Mouse (Mus musculus) layer of hippocampus, adult 6 months (tissue): ENCODE data around the gene Gm11096. TPM values are rescaled to one million over a fixed set of nuclear protein-coding genes. Genes with fewer than 3 reads are reported as not detected.

ENCODE experiments used
- long read RNA-seq, 2 experiments: library from polyadenylated mRNA; unstranded; transcript quantifications; one replicate each; pipeline ENCODE4 v2.0.0; 2019 to 2020
- polyA plus RNA-seq: library from polyadenylated mRNA; unstranded; fragments of <200 nt; fragmentation: Nextera tagmentation; gene quantifications from 2 replicates; pipeline ENCODE4 v1.2.3, GENCODE M21; 2021

The Gm11096 gene
- not detected in 2 replicates for polyA plus RNA-seq
- long read RNA-seq, experiment 1: 0 reads
- long read RNA-seq, experiment 2: 0 reads

DNA sequence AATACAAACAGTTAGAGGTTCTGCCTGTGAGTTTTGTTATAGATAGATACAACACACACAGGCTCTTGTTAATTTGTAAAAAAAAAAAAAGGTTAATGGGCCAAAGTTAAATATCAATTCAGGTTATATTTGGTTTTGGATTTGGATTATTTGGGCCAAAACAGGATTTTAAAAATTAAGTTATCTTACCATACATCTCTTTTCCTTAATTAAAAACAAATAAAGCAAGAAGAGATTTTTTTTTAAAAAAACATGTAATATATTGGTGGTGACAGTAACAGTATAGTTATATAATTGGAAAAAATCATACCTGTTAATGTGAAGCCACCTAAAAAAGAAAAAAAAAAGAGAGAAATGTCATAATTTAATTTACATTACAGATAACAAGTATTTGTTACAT is at the start of gene Gm11096:
Gene Gm11096 (plus strand): TSS at position 301 of the 400 bp plus-strand sequence.

